Mouse (Mus musculus) layer of hippocampus, adult 18-20 months (tissue): ENCODE measurements around the gene Vstm2a. TPM values are rescaled to one million over a fixed set of nuclear protein-coding genes. Genes with fewer than 3 reads are reported as not detected.

Experiments used
- DNase-seq, 2 experiments: peaks; one replicate each; pipeline ENCODE4 v3.0.0; 2022; ENCODE audit warnings: low spot score in 2 of 2
- long read RNA-seq: library from polyadenylated mRNA; stranded (forward); transcript quantifications from one replicate; pipeline ENCODE4 v2.0.0, GENCODE M21; 2021
- total RNA-seq, 2 experiments: library from RNA; stranded (reverse); gene quantifications; 2 replicates each; pipeline ENCODE4 v1.2.3; 2021

The Vstm2a gene
- 100 to 1,000 TPM; 155 to 156 TPM for total RNA-seq
- long read RNA-seq, transcript Vstm2a-201 (5 exons, 3,264 nt): minor isoform, 11 of 115 reads
- long read RNA-seq, transcript Vstm2a-205 (5 exons, 1,039 nt): major isoform, 50 of 115 reads
- long read RNA-seq, partial matches to known transcripts: 25 of 115 reads
- long read RNA-seq, other reads (novel, unspliced or antisense): 27 of 115 reads

GRCm38 (mm10) chr11:16257473-16257921 lies at the start of gene Vstm2a:
Gene Vstm2a, plus strand, starts transcription at chr11:16257724.
- peak; percentile 68 to 78 for DNase-seq

DNA sequence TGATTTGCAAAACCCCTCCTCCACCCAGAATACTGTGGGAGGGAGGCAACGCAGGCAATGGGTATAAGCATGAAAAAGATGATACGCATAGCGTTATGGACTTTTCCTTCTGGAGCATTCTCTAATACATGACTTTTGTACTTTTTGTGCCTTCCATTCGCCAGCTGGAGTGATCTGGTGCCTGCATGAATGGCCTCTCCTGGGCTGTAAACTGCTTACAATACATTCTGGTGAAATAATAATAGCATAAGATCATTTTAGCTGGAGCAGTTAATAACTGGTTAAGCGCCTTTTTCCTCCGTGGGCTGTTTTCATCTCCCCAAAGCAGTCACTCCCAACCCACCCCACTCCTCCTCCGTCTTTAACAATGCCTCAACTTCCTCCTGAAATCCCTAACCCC lies 513 bp upstream of the Vstm2a start:
- peak in 1 of 2 experiments; percentile 55 for DNase-seq

DNA sequence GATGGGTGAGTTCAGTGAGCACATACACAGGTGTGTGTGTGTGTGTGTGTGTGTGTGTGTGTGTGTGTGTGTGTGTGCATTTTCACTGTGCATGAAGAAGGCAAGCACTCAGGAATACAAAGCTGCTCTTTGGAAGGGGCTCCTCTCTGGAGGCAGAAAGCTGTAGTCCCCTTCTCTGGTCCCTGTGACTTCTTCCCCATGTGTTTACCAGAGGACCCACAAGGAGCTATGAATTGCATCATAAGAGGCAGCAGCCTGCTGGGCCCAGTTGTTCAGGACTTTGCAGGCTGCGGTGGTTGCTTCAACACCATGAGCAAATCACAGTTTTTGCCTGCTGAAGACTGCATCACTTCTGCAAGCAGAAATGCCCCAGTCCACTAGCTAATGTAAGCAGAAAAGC lies 776 bp downstream of the Vstm2a start:
- peak; percentile 14 to 53 for DNase-seq

- DNase-seq: peak; percentile 7 to 35
Measured at GRCm38 (mm10) chr11:16259876-16260275, 2.4 kb downstream of the Vstm2a start.

DNA sequence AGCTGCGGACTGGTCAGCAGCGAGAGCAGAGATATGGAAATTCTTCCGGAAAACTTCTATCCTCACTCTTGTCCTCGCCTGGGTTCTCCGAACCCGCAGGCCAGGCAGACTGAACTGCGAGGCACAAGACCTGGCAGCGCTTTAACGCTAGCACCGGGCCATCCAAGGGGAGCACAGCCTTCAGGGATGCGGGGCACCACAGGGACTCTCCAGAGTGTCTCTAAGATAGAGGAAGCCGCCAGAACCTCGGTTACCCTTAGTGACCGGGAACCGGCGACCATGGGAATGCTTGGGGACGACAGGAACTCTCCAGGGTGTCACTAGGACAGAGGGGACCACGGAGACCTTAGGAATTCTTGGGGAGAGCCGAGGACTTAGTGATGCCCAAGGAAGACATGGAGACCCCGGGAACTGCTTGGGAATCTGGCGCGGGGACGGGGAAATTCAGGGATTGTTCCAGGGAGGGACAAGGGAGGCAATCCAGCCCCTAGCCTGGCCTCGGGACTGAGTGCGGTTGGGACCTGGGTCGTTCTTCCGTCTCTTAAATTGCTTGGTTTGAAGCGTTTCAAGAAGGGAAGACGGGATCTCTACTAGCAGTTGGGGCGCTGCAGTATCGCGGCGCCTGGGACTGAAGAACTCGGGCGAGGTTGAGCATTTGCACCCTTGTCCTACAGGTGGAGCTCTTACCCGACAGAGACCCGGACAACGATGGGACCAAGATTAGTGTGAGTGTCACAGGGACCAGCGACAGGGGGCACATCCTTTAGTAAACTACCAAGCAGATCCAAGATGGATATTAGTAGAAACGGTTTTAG lies 3.4 kb downstream of the Vstm2a start:
- peak; percentile 64 to 87 for DNase-seq

- DNase-seq: no peak
Measured at GRCm38 (mm10) chr11:16268396-16268795, 10.9 kb downstream of the Vstm2a start.

DNA sequence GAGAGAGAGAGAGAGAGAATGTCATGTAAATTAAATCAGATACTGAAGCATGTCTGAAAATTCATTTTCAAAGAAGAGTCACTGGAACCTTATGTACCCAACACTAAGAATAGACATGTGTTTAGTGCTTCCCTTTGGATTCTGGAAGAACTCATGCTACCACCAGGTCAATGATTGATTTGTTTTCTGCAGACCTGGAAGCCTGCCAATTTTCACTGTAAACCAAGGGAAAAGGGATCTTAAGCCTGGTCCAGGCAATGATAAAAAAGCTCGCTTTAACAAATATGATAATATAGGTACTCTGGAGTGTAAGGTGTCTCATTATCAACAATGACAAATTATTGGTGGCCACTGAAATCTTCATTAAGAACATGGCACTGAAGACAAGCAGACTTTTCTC lies 32.9 kb downstream of the Vstm2a start:
- no peak for DNase-seq

DNA sequence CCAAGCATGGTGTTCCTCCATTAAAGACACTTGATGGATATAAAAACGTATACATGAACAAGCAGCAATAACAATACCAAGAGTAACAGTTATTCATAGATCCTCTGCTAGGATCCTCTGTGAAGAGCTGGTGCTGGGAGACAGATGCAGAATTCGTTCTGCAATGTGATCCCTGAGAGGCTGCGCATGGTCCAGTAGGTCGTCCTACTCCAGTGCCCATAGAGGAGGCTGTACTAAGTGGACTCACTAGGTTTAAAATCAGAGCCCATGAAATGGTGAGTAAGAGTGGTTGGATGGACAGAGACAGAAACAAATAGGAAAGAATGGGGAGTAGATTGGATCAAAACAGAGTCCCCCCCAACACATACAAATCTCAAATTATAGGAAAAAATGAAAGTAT lies 35.4 kb downstream of the Vstm2a start:
- DNase-seq: no peak

- no peak for DNase-seq
Measured at GRCm38 (mm10) chr11:16296521-16296920, 39.0 kb downstream of the Vstm2a start.

DNA sequence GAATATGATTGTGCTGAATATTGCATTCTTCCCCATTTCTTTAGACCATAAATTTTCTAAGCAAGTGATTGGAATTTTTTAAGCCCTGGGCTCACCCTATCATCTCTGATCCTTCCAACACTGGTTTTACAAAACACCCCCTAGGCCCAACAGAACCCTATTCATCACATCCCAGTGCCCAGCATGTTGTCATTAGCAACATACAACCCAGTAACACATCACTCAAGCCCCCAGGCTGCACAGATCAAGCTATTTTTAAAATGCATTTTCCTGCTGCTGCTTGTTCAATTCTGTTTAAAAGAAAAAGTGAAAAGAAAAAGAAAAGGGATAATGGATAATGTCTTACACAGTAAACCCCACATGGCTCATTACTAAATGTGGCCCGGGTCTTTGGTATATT lies 42.0 kb downstream of the Vstm2a start:
- no peak for DNase-seq

DNA sequence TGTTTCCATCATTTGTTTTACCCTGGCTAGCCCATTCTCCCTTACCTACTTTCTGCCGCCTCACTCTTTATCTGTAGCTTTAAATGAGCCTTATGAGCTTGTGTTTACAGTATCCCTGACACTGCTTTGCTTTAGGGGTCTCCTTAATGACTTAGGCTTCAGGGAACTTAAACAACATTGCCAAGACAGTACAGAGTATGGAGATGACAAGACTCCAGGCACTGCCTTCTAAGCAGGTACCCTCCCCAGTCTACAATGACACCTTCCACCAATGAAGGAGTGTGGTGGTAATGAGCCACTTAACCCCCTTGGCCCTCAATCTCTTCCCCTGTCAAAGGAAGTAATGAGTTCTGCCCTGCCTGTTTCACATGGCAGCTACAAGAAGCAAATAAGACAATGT lies 42.4 kb downstream of the Vstm2a start:
- no peak for DNase-seq

DNA sequence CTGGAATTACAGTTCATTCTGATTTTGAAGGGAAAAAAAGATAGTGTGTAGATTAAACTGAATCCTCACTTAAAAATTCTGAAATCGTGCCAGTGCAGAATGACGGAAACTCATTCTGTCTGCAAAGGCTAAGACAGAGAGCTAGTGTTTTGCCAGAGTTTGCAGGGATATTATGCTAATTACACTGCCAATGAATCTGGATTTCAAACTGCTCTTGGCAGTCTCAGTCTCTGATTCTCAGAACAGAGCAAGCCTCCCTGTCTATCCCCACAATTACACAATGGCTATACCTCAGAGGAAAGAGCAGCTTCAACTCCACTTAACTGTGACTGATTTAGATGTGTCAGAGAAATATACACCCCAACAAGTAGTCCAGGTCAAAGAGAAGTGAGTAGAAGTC lies 43.2 kb downstream of the Vstm2a start:
- DNase-seq: peak in 1 of 2 experiments; percentile 59

DNA sequence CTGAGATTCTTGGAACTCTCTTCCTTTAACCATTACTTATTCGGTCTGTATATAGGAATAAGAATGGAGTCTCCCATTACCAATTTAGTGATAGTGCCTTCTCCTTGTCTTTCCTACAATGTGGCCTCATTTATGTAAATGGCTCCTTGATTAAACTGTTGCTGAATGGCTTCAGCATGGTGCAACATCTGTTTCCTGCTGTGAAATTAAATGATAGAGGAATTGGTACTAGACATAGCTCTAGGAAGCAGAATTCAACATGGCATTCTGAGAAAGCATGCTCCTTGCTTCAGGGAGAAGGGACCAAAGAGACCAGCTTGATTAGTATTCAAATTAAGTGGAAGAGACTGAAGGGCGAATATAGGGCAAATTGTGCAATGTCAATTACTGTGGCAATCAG lies 57.6 kb downstream of the Vstm2a start:
- DNase-seq: no peak

DNA sequence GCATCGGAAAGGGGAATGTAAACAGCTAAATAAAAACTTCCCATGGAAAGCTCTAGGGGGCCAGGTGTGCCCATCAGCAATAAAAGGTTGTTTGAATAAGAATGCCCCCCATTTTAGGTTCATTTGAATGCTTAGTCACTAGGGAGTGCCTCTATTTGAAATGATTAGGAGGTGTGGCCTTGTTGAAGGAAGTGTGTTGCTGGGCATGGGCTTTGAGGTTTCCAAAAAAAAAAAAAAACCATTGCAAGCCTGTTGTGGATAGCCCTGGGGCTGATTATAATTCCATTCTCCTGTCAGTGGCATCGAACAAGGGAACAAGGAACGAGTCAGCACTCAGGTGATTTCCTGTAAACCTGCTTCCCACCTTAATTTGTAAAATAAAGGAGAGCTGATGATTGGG lies 87.7 kb downstream of the Vstm2a start:
- DNase-seq: no peak

DNA sequence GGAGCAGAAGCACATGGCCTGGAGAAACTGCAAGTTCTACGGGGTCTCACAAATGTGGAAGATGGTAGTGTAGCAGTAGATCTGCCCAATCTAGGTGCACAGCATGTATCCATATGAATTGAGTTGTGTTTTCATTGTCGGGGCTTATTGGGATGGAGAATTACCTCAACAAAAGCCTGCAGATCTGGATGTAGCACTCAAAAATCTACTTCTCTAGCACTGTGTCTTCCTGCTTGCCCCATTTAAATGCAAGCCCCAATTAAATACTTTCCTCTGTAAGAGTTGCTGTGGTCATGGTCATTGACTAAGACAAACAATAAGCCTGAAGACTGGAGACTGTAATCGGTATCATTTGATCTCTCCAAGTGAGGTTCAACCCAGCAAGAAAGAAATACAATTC lies 88.2 kb downstream of the Vstm2a start:
- no peak for DNase-seq

DNA sequence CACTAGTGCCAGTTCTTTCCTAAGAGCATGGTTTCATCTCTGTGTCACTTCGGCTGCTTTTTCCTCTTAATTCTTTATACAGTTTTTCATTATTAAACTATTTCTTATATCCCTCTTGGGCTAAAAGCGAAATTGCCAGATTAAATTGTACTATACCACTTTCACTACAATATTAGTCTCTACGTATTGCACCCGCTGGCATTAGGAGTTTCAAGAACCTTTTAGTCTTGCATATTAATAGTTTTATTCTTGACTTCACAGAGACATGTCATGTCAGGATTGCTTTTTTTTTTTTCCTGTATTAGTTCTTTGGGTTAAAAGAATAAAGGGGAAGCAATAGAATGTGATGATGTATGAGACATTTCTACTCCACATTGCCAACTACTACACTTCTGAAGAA lies 94.4 kb downstream of the Vstm2a start:
- no peak for DNase-seq

DNA sequence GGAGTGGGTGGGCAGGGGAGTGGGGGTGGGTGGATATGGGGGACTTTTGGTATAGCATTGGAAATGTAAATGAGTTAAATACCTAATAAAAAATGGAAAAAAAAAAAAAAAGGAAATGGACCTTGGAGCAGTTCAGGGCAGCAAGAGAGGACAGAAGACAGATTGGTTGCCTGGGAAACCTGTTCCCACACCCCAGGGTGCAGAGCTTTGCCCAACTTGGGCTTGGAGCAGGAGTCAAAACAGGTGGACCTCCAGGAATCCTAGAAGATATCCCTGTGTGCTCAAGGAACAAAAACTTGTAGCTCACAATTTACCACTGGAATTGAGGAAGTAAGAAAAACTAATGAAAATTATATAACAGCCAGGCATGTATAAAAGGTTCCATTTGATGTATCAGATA lies 96.8 kb downstream of the Vstm2a start:
- no peak for DNase-seq

- peak in 1 of 2 experiments; percentile 12 for DNase-seq
Measured at GRCm38 (mm10) chr11:16366852-16367587, 109.5 kb downstream of the Vstm2a start.

GRCm38 (mm10) chr11:16403627-16404026 lies 146.1 kb downstream of the Vstm2a start:
- DNase-seq: peak in 1 of 2 experiments; percentile 54

DNA sequence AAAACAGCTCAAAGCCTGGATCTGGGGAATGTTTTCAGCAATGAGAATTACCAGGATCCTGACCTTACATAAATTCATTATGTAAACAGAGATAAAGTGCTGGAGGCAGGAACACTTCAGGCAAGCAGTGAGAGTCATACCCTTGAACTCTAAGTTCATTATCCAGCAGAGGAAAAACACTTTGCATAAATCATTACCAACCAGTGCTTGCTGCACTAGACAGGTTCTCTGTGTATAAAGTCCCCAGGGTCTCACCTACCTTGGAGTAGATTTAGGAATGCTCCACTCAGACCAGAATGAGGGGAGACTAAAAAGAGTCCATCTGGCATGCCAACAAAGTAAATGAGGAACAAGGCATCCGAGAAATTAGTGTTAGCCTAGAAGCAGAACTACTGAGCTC lies 154.2 kb downstream of the Vstm2a start:
- DNase-seq: no peak

GRCm38 (mm10) chr11:16412609-16413008 lies 155.1 kb downstream of the Vstm2a start:
- peak; percentile 28 to 65 for DNase-seq

DNA sequence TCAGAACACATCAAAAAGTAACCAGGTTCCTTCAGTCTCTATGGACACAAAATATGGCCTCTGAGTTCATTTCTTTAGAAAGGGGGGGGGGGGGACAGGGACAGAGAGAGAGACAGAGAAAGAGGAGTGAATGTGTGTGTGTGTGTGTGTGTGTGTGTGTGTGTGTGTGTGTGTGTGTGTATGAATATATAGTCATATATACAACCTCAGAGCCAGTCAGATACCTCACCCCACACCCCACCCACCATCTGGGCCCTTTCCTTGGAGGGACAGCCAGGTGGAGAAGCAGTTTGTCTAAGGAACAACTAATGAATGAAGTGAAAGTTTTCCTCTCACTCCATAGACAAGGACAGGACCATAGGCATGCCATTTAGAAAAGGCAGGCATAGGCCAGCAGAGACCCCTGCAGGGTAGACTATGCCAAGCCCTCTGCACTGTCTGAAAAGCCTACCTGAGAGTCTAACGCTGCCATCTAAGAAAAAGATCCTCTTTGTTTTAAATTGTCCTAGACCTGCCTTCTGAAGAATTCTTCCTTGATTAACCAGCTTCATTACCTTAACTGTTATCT lies 155.6 kb downstream of the Vstm2a start:
- DNase-seq: no peak
